Mouse (Mus musculus): ENCODE results near the gene Vmn2r73.

Vmn2r73 gene

DNA sequence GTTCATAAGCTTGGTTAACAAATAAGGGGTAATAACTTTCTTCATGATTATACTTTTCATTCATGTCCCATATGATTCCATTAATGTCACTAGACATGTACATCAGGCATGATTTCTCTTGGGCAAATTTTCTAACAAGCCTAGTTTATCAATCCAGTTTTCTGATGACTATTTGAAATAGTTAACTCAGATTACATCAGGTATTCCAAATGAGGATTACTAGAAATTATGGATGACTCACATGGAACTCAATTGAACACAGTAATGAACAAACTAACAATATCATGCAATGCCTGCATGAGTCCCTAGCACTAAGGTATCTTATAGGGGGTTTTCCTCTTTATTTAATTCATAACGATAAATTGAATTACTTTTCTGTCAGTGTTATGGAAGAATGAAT, at the start of gene Vmn2r73:
Vmn2r73 (minus strand) TSS at position 101 of the 400 bp plus-strand sequence.
- DNase-seq (ENCODE audit: low spot score) = no peak

DNA sequence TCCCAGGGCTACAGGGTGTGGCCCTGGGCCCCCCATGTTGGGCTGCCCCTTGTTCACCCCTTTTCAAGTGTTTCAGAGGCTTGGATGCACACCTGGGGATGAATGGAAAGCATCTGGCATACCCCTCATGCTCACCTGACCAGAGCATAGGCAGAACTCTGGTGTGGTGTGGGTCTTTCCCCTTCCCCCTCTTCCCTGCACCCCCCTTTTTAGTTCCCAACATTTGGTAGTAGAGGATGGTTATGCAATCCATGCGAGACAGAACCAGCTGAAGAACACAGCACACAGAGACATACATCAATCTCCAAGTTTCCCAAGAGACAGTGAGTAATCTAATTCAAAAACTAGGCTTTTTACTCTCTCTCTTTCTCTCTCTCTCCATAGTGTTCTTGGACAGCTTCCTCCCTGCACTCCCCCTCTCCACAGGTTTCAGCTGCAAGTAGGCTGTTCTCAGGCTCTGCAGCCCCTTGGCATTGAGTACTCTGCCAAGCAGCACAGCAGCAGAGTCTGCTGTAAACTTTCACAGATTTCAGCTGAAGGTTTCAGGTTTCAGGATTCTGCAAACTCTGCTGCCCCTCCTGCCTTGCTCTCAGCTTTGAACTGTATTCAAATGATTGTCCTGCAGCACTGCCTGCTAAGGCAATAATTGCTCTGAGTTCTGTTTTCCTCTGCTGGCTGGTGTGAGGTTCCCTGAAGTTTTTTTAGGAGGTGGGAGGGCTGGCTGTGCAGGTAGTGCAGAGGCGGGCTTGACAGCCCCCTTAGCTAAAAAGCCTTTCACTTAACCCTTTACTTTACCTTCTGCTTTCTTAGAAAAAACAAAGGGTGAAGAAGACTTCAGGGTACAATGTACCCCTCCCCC, 35.7 kb downstream of the Vmn2r73 start:
- no peak for DNase-seq (ENCODE audit: low spot score)

DNA sequence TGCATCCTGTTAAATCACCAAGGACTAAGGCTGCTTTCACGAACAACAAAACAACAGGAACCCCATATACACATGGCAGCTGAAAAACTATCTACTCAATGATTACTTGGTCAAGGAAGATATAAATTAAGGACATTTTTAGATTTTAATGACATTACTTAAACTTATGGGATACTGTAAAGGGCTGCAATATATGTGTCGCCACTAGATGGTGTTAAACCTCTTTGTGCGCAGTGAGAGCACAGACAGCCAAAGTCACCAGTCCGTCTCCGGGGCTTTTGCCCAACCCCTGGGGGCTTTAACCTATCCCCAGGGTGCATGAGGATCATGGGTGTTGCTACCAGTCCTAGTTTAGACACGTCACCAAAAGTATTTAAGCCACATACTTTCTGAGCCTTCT, 58.0 kb downstream of the Vmn2r73 start:
- DNase-seq (ENCODE audit: low spot score) = peak; percentile 4

Data from layer of hippocampus, adult 9-10 months (tissue).